Mouse (Mus musculus): Measurements from ENCODE around the gene Fmo9. TPM values are rescaled to one million over a fixed set of nuclear protein-coding genes. Genes with fewer than 3 reads are reported as not detected.

The Fmo9 gene
- total RNA-seq (2023): not detected

GRCm38 (mm10) chr1:166681745-166682144, at the start of gene Fmo9:
Gene Fmo9 (minus strand): TSS chr1:166681845.

GRCm38 (mm10) chr1:166647593-166647992, 34.1 kb downstream of the Fmo9 start, which contains the start of gene Gm4847:
Gene Gm4847 (minus strand): TSS chr1:166647693.

Other genes starting within 250 kb of the Fmo9 start
- not detected for gene Gm4846, start 184.3 kb downstream of the Fmo9 start, total RNA-seq (2023)
- gene Gm4847, start 34.2 kb downstream of the Fmo9 start, total RNA-seq (2023): not detected

All from CD8-positive naive resting alpha-beta T cell, adult 57 days (primary cell).